Mouse (Mus musculus): ENCODE results near the gene Rflna. TPM values are rescaled to one million over a fixed set of nuclear protein-coding genes. Genes with fewer than 3 reads are reported as not detected.

The Rflna gene
- polyA plus RNA-seq, 1 experiment: 1.4 TPM

GRCm38 (mm10) chr5:125052237-125052602 is 49.2 kb downstream of the Rflna start:
- DNase-seq (ENCODE audit: low spot score): no peak

GRCm38 (mm10) chr5:125052603-125053488 is 49.8 kb downstream of the Rflna start:
- no peak for DNase-seq (ENCODE audit: low spot score)

- no peak for DNase-seq (ENCODE audit: low spot score)
Measured at GRCm38 (mm10) chr5:125053661-125054060, 50.6 kb downstream of the Rflna start.

GRCm38 (mm10) chr5:125055901-125056300 is 52.9 kb downstream of the Rflna start:
- no peak for DNase-seq (ENCODE audit: low spot score)

GRCm38 (mm10) chr5:125056331-125056695 is 53.3 kb downstream of the Rflna start:
- DNase-seq (ENCODE audit: low spot score): no peak

- peak; percentile 39 for DNase-seq (ENCODE audit: low spot score)
Measured at GRCm38 (mm10) chr5:125056696-125057554, 53.9 kb downstream of the Rflna start.

GRCm38 (mm10) chr5:125057555-125058266 is 54.7 kb downstream of the Rflna start:
- no peak for DNase-seq (ENCODE audit: low spot score)

- DNase-seq (ENCODE audit: low spot score): peak; percentile 38
Measured at GRCm38 (mm10) chr5:125058267-125058668, 55.2 kb downstream of the Rflna start.

Other genes with a start within 250 kb of the Rflna start
- 5.3 and 6.5 TPM in 2 replicates for gene Ccdc92, start 140.8 kb upstream of the Rflna start, polyA plus RNA-seq (2012; rRNA removed)
- gene Zfp664, start 140.5 kb upstream of the Rflna start, polyA plus RNA-seq (2012; rRNA removed): 35.8 and 38.3 TPM in 2 replicates
- gene Ncor2, start 176.0 kb downstream of the Rflna start, polyA plus RNA-seq (2012; rRNA removed): 24.5 and 61.9 TPM in 2 replicates